Mouse (Mus musculus) hindbrain, embryonic 13.5 days (tissue): Measurements from ENCODE around the gene Slc2a13. TPM values are rescaled to one million over a fixed set of nuclear protein-coding genes. Genes with fewer than 3 reads are reported as not detected.
A peak's percentile ranks its signal among the peaks of the same experiment; 100 is the strongest.

ENCODE experiments used
- ATAC-seq: fragments of 200-750 bp; cut with Nextera tagmentation; 2 replicates; pipeline ENCODE4 v1.8.0; 2017; ENCODE audit warnings: moderate TSS enrichment; ENCODE audit not compliant: low FRiP score
- H3K27ac ChIP-seq: fragments of 300-500 bp; sonication (generic); 2 replicates; pipeline ENCODE4 v1.5.1; 2015; ENCODE audit warnings: inconsistent platforms, mild to moderate bottlenecking, moderate library complexity
- H3K27me3 ChIP-seq: fragments of 300-500 bp; sonication (generic); 2 replicates; pipeline ENCODE4 v1.6.1; 2015; ENCODE audit warnings: mild to moderate bottlenecking, inconsistent platforms
- H3K36me3 ChIP-seq: fragments of 300-500 bp; sonication (generic); 2 replicates; pipeline ENCODE4 v1.6.1; 2015; ENCODE audit warnings: mild to moderate bottlenecking, inconsistent platforms
- H3K4me1 ChIP-seq: fragments of 300-500 bp; sonication (generic); replicated peaks from 2 replicates; pipeline ENCODE4 v1.6.1; 2015; ENCODE audit warnings: inconsistent platforms
- H3K4me2 ChIP-seq: fragments of 300-500 bp; sonication (generic); 2 replicates; pipeline ENCODE4 v1.6.1; 2015; ENCODE audit warnings: inconsistent platforms, mild to moderate bottlenecking, moderate library complexity
- H3K4me3 ChIP-seq: fragments of 300-500 bp; sonication (generic); 2 replicates; pipeline ENCODE4 v1.5.1; 2015; ENCODE audit warnings: mild to moderate bottlenecking, inconsistent platforms
- H3K9ac ChIP-seq: fragments of 300-500 bp; sonication (generic); 2 replicates; pipeline ENCODE4 v1.6.1; 2015; ENCODE audit warnings: mild to moderate bottlenecking, inconsistent platforms
- H3K9me3 ChIP-seq: fragments of 300-500 bp; sonication (generic); 2 replicates; pipeline ENCODE4 v1.6.1; 2016; ENCODE audit warnings: inconsistent platforms
- WGBS: fragments of 180-500 bp; shearing (Covaris S2); methylation state at CpG from one replicate; pipeline ENCODE4 v1.1.7; 2015; 5-methylcytosine and 5-hydroxymethylcytosine counted together
- polyA plus RNA-seq: library from polyadenylated mRNA; unstranded; fragments of >200 nt; fragmentation: Nextera tagmentation; extraction: Ambion mirVana; gene quantifications from 2 replicates; pipeline ENCODE4 v1.2.1, GENCODE M21; 2015

Gene Slc2a13
- polyA plus RNA-seq, 1 experiment from 2014 or later = 2.9 TPM

GRCm38 (mm10) chr15:91301366-91301765, 271.7 kb downstream of the Slc2a13 start:
- Histone ChIP-seq H3K27ac (no peak overlapping the region), H3K4me3 (no peak overlapping the region), H3K9me3 (no peaks in the 10 kb centered on the region), H3K27me3 (no peaks in the 10 kb centered on the region), H3K4me2 (no peak overlapping the region), H3K36me3 (no peaks in the 10 kb centered on the region), H3K9ac (no peak overlapping the region), H3K4me1 (no peaks in the 10 kb centered on the region)
- WGBS = 7% methylated on average over 3 of the region's 3 CpGs
- ATAC-seq = no peak

GRCm38 (mm10) chr15:91299319-91299835, 273.7 kb downstream of the Slc2a13 start:
- 91% methylated on average over 11 of the region's 11 CpGs for WGBS
- no peak for ATAC-seq

DNA sequence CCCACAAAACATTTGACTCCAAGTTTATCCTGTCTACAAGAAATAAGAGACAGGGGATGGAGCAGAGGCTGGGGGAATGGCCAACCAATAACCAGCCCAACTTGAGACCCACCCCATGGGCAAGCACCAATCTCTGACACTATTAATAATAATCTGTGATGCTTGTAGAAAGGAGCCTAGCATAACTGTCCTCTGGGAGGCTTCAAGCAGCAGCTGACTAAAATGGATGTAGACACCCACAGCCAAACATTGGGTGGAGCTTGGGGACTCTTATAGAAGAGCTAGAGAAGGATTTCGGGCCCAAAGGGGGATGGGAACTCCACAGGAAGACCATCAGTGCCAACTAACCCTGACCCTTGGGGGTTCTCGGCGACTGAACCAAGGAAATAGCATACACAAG, 289.6 kb downstream of the Slc2a13 start:
- Histone ChIP-seq H3K9ac (no peak overlapping the region), H3K4me2 (no peak overlapping the region), H3K27me3 (no peaks in the 10 kb centered on the region), H3K36me3 (no peaks in the 10 kb centered on the region), H3K4me3 (no peak overlapping the region), H3K27ac (no peak overlapping the region), H3K9me3 (0 out of 2 replicates have a peak, but pooled peaks cover 4% of the 10 kb centered on the region), H3K4me1 (no peaks in the 10 kb centered on the region)
- WGBS = 92% methylated on average over 3 of the region's 3 CpGs
- no peak for ATAC-seq

More at GRCm38 (mm10) chr15:91299319-91299835, 273.7 kb downstream of the Slc2a13 start:
- Histone ChIP-seq H3K4me2 (no peak overlapping the region), H3K9me3 (no peaks in the 10 kb centered on the region), H3K27me3 (no peaks in the 10 kb centered on the region), H3K36me3 (no peaks in the 10 kb centered on the region), H3K4me3 (no peak overlapping the region), H3K9ac (no peak overlapping the region), H3K27ac (no peak overlapping the region), H3K4me1 (no peaks in the 10 kb centered on the region)

DNA sequence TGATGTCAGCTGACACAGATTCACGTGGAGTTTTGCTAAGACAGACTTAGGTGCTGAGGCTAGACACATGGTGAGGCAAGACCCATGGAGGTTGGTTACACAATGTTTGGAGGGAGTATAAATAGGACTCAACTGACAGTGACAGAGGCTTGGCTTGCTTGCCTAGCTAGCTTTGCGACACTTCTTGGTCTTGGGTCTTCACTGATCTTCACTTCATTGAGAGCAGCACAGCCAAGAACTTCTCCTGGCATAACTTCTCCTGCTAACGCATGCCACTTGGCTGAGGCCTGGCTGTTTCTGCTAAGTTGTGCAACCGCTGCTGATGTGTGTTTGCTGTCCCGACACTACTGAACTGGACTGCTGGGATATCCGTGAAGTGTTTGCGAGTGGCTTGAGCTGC, 290.2 kb downstream of the Slc2a13 start:
- Histone ChIP-seq H3K4me1 (no peaks in the 10 kb centered on the region), H3K9ac (no peak overlapping the region), H3K4me2 (no peak overlapping the region), H3K36me3 (no peaks in the 10 kb centered on the region), H3K27ac (no peak overlapping the region), H3K4me3 (no peak overlapping the region), H3K9me3 (0 out of 2 replicates have a peak, but pooled peaks cover 4% of the 10 kb centered on the region), H3K27me3 (no peaks in the 10 kb centered on the region)
- 92% methylated on average over 7 of the region's 7 CpGs for WGBS
- ATAC-seq = no peak

GRCm38 (mm10) chr15:91281521-91281920, 291.5 kb downstream of the Slc2a13 start:
- no peak overlapping the region for H3K27ac ChIP-seq
- H3K4me3 ChIP-seq = no peak overlapping the region
- 81% methylated on average over 5 of the region's 5 CpGs for WGBS
- no peaks in the 10 kb centered on the region for H3K27me3 ChIP-seq
- no peak for ATAC-seq
- H3K9me3 ChIP-seq = no peaks in the 10 kb centered on the region
- no peaks in the 10 kb centered on the region for H3K36me3 ChIP-seq
- no peaks in the 10 kb centered on the region for H3K4me1 ChIP-seq
- H3K9ac ChIP-seq = no peak overlapping the region
- no peak overlapping the region for H3K4me2 ChIP-seq

DNA sequence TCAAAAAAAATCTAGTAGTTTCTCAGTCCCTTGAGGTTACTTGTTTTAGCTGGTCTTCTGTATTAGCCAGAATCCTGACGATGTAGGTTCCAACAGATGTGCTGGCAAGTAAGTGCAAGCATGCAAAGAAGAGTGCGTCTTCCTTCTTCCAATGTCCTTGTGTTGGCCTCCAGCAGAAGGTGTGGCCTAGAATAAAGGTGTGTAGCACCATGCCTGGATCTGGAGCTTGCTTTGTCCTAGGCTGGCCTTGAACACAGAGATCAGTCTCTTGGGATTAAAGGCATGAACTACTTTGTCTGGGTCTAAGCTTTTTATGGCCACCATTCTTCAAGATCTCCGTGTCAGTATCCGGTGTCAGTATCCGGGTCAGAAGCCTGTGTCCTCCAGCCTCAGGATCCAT, 293.5 kb downstream of the Slc2a13 start:
- WGBS = 95% methylated on average over 5 of the region's 5 CpGs
- no peaks in the 10 kb centered on the region for H3K9me3 ChIP-seq
- no peak overlapping the region for H3K27ac ChIP-seq
- H3K4me3 ChIP-seq = no peak overlapping the region
- no peaks in the 10 kb centered on the region for H3K4me1 ChIP-seq
- H3K27me3 ChIP-seq = no peaks in the 10 kb centered on the region
- H3K4me2 ChIP-seq = no peak overlapping the region
- H3K36me3 ChIP-seq = no peaks in the 10 kb centered on the region
- no peak overlapping the region for H3K9ac ChIP-seq
- ATAC-seq = no peak

- ATAC-seq = no peak
- H3K9me3 ChIP-seq = no peaks in the 10 kb centered on the region
- H3K27me3 ChIP-seq = no peaks in the 10 kb centered on the region
- 74% methylated on average over 3 of the region's 3 CpGs for WGBS
- no peak overlapping the region for H3K4me2 ChIP-seq
- H3K4me3 ChIP-seq = no peak overlapping the region
- H3K9ac ChIP-seq = no peak overlapping the region
- no peak overlapping the region for H3K27ac ChIP-seq
- H3K4me1 ChIP-seq = no peaks in the 10 kb centered on the region
- 0 out of 2 replicates have a peak, but pooled peaks cover 6% of the 10 kb centered on the region for H3K36me3 ChIP-seq
Observed at GRCm38 (mm10) chr15:91275961-91276360, 297.1 kb downstream of the Slc2a13 start.

- Histone ChIP-seq H3K4me1 (no peaks in the 10 kb centered on the region), H3K27ac (no peak overlapping the region), H3K9me3 (no peaks in the 10 kb centered on the region), H3K27me3 (no peaks in the 10 kb centered on the region), H3K36me3 (peaks cover 6% of the 10 kb centered on the region; the same call in 1 of the 2 replicates), H3K4me3 (no peak overlapping the region), H3K4me2 (no peak overlapping the region), H3K9ac (no peak overlapping the region)
- ATAC-seq = no peak
- 80% methylated on average over 4 of the region's 4 CpGs for WGBS
Observed at GRCm38 (mm10) chr15:91268532-91268931, 304.5 kb downstream of the Slc2a13 start.

DNA sequence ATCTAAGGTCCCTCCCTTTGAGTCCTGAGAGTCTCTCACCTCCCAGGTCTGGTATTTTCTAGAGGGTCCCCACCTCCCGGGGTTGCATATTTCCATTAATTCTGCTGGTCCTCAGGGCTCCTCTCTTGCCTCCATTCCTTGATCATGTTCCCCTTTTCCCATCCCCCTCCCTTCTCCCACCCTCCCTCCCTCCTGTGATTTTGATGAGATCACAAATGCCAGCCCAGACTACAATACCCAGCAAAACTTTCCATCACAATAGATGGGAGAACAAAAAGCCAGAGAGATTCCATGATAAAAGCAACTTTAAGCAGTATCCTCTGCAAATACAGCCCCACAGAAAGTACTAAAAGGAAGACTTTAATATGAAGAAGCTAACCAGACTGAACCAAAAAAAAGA, 309.1 kb downstream of the Slc2a13 start:
- 82% methylated on average over 1 of the region's 1 CpGs for WGBS
- Histone ChIP-seq H3K27ac (no peak overlapping the region), H3K4me2 (no peak overlapping the region), H3K4me1 (no peaks in the 10 kb centered on the region), H3K9ac (no peak overlapping the region), H3K9me3 (no peaks in the 10 kb centered on the region), H3K36me3 (no peaks in the 10 kb centered on the region; the same call in 1 of the 2 replicates), H3K4me3 (no peak overlapping the region), H3K27me3 (no peaks in the 10 kb centered on the region)
- no peak for ATAC-seq

- H3K9ac ChIP-seq = no peak overlapping the region
- no peaks in the 10 kb centered on the region for H3K36me3 ChIP-seq
- H3K4me1 ChIP-seq = no peaks in the 10 kb centered on the region
- H3K9me3 ChIP-seq = no peaks in the 10 kb centered on the region
- no peaks in the 10 kb centered on the region for H3K27me3 ChIP-seq
- peak; percentile 49; the same call in 1 of the 2 replicates for ATAC-seq
- no peak overlapping the region for H3K4me2 ChIP-seq
- 68% methylated on average over 5 of the region's 5 CpGs for WGBS
- no peak overlapping the region for H3K4me3 ChIP-seq
- peak overlapping the region; percentile 26; the same call in 1 of the 2 replicates for H3K27ac ChIP-seq
Observed at GRCm38 (mm10) chr15:91260578-91260977, 312.5 kb downstream of the Slc2a13 start.

DNA sequence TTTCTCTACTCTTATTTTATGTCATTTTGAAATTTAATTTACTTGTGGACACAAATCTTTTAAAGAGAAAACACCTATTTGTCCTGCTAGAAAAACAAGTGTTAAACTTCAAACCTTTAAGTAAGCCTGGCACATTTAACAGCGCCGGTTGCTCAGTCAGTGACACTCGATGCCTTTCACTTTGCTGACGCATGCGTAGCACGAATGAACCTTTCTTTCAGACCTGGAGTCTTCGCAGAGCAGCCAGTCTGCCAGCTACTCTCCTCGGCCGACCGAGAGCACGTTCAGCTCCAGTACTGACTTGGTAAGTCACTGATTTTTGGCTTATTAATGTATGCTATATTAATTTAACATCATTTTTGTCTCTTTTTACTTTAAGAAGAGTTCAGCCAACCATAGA, 315.9 kb downstream of the Slc2a13 start:
- no peak overlapping the region for H3K4me3 ChIP-seq
- 65% methylated on average over 11 of the region's 11 CpGs for WGBS
- H3K27ac ChIP-seq = no peak overlapping the region
- ATAC-seq = no peak
- H3K27me3 ChIP-seq = no peaks in the 10 kb centered on the region
- no peaks in the 10 kb centered on the region for H3K36me3 ChIP-seq
- no peak overlapping the region for H3K4me2 ChIP-seq
- H3K4me1 ChIP-seq = no peaks in the 10 kb centered on the region
- H3K9ac ChIP-seq = no peak overlapping the region
- H3K9me3 ChIP-seq = no peaks in the 10 kb centered on the region

- Histone ChIP-seq H3K4me2 (no peak overlapping the region), H3K27ac (no peak overlapping the region), H3K9me3 (no peaks in the 10 kb centered on the region), H3K4me3 (no peak overlapping the region), H3K4me1 (0 out of 2 replicates have a peak, but pooled peaks cover 3% of the 10 kb centered on the region), H3K36me3 (no peaks in the 10 kb centered on the region), H3K9ac (no peak overlapping the region), H3K27me3 (no peaks in the 10 kb centered on the region)
- no peak for ATAC-seq
- WGBS = 92% methylated on average over 2 of the region's 2 CpGs
Observed at GRCm38 (mm10) chr15:91255308-91255707, 317.8 kb downstream of the Slc2a13 start.

- no peak for ATAC-seq
- H3K36me3 ChIP-seq = no peaks in the 10 kb centered on the region
- no peak overlapping the region for H3K4me3 ChIP-seq
- no peaks in the 10 kb centered on the region for H3K9me3 ChIP-seq
- no peak overlapping the region for H3K9ac ChIP-seq
- no peak overlapping the region for H3K4me2 ChIP-seq
- H3K27ac ChIP-seq = no peak overlapping the region
- 57% methylated on average over 8 of the region's 8 CpGs for WGBS
- H3K4me1 ChIP-seq = 0 out of 2 replicates have a peak, but pooled peaks cover 3% of the 10 kb centered on the region
- H3K27me3 ChIP-seq = no peaks in the 10 kb centered on the region
Observed at GRCm38 (mm10) chr15:91252956-91253355, 320.1 kb downstream of the Slc2a13 start.
